In the genomic region with DNA sequence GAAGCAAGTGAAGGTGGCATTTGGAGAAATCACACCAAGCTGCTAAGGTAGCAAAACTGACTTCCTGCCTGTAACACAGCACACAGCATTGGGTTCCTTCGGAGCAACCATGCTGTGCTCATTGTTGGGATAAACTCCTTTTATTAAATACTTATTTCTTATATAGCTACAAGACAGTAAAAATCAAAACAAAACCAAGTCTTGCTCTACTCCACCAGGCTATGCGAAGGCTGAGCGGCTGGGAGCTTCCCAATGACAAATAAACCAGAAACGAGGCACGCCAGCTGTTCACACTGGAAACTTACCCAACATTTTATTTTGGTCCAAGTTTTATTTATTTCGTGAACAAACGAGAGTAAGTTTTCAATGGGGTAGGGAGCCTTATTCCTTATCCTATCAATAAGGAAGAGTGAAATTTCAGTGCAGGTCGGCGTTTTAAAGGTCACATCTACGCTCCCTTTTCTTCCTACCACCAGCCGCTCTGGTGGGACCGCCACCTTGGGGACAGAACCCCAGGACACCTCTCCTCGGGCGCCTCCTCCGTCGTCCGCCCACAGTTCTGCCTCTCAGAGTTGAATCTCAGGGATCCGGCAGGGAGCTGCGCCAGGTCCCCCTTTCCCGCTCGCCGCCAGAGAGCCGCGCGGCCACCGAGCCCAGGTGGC, we compare ENCODE assay signal across 8 mouse cellular contexts. TPM values are rescaled to one million over a fixed set of nuclear protein-coding genes. Genes with fewer than 3 reads are reported as not detected.
DNase-seq lines count a peak whose midpoint lies in the region; ATAC-seq lines count a peak whose summit lies in the region.

No protein-coding gene starts in this region.

- peak overlapping the region; percentile 80 for H3K4me2 ChIP-seq in embryonic facial prominence, embryonic 11.5 days (ENCODE audit: low read depth, low read length)
- peak overlapping the region; percentile 59 for H3K4me2 ChIP-seq in hindbrain, embryonic 11.5 days (replicated peaks; ENCODE audit: low read depth, low read length)
- peak overlapping the region; percentile 93 for H3K4me2 ChIP-seq in midbrain, embryonic 13.5 days (replicated peaks)

- WGBS in embryonic facial prominence, embryonic 11.5 days, result under 1% methylated on average over 26 of the region's 26 CpGs
- WGBS in hindbrain, embryonic 11.5 days, result under 1% methylated on average over 20 of the region's 26 CpGs
- under 1% methylated on average over 26 of the region's 26 CpGs for WGBS in midbrain, embryonic 13.5 days

- no peaks in the 10 kb centered on the region for H3K9me3 ChIP-seq in embryonic facial prominence, embryonic 11.5 days (replicated peaks; ENCODE audit: control insufficient read depth, low read length)
- H3K9me3 ChIP-seq in hindbrain, embryonic 11.5 days (ENCODE audit: control insufficient read depth, low read length), result no peaks in the 10 kb centered on the region
- H3K9me3 ChIP-seq in midbrain, embryonic 13.5 days, result no peaks in the 10 kb centered on the region

- no peak for ATAC-seq in embryonic facial prominence, embryonic 11.5 days (replicated peaks; ENCODE audit: insufficient number of reproducible peaks, low FRiP score, low TSS enrichment, low read depth)
- peak; percentile 10 for ATAC-seq in hindbrain, embryonic 11.5 days (ENCODE audit: low FRiP score)
- ATAC-seq in midbrain, embryonic 13.5 days, result peak; percentile 3; the same call in 1 of the 2 replicates
- no peak for ATAC-seq in inflammation-experienced regulatory T-cells, adult 6 months
- no peak for ATAC-seq in megakaryocyte-erythroid progenitor cell, adult 5-6 weeks (replicated peaks; ENCODE audit: low FRiP score, low TSS enrichment, poor library complexity, severe bottlenecking)

- no peaks in the 10 kb centered on the region for H3K4me1 ChIP-seq in embryonic facial prominence, embryonic 11.5 days (ENCODE audit: control insufficient read depth, insufficient read depth, low read length)
- H3K4me1 ChIP-seq in hindbrain, embryonic 11.5 days (replicated peaks; ENCODE audit: control insufficient read depth, insufficient read depth, low read length), result no peaks in the 10 kb centered on the region
- peaks cover 25% of the 10 kb centered on the region for H3K4me1 ChIP-seq in midbrain, embryonic 13.5 days (replicated peaks)

- no peaks in the 10 kb centered on the region for H3K36me3 ChIP-seq in embryonic facial prominence, embryonic 11.5 days (replicated peaks; ENCODE audit: control insufficient read depth, insufficient read depth, low read depth, low read length)
- H3K36me3 ChIP-seq in hindbrain, embryonic 11.5 days (ENCODE audit: control insufficient read depth, insufficient read depth, low read length), result no peaks in the 10 kb centered on the region
- no peaks in the 10 kb centered on the region for H3K36me3 ChIP-seq in midbrain, embryonic 13.5 days

- peak; percentile 4 for DNase-seq in ovary, postnatal 10 days (ENCODE audit: low spot score)
- DNase-seq in ovary, postnatal 36 days (ENCODE audit: low spot score), result no peak
- DNase-seq in embryonic facial prominence, embryonic 11.5 days (ENCODE audit: low spot score), result peak; percentile 63
- DNase-seq in hindbrain, embryonic 11.5 days (ENCODE audit: low spot score), result no peak
- peak; percentile 50 to 80 for DNase-seq in left cerebral cortex, postnatal 25 days (ENCODE audit: low spot score in 2 of 2)

- H3K27ac ChIP-seq in embryonic facial prominence, embryonic 11.5 days (replicated peaks; ENCODE audit: low read depth, low read length), result peak overlapping the region; percentile 85
- peak overlapping the region; percentile 92 for H3K27ac ChIP-seq in hindbrain, embryonic 11.5 days (ENCODE audit: low read depth, low read length)
- H3K27ac ChIP-seq in midbrain, embryonic 13.5 days, result peak overlapping the region; percentile 90

- peak overlapping the region; percentile 75 for H3K4me3 ChIP-seq in embryonic facial prominence, embryonic 11.5 days (ENCODE audit: low read depth, low read length)
- H3K4me3 ChIP-seq in hindbrain, embryonic 11.5 days (ENCODE audit: low read depth, low read length), result peak overlapping the region; percentile 68
- H3K4me3 ChIP-seq in midbrain, embryonic 13.5 days (replicated peaks), result peak overlapping the region; percentile 69

- intact Hi-C loops in left cerebral cortex, postnatal 25 days (cut with DNase I), result loop anchor here (5.0 to 10.0 kb wide), 4 partner anchors 589 to 942 kb away; no protein-coding TSS in a partner anchor

- no peaks in the 10 kb centered on the region for H3K27me3 ChIP-seq in embryonic facial prominence, embryonic 11.5 days (ENCODE audit: control insufficient read depth, insufficient read depth, low read length)
- H3K27me3 ChIP-seq in hindbrain, embryonic 11.5 days (ENCODE audit: control insufficient read depth, insufficient read depth, low read length), result no peaks in the 10 kb centered on the region
- no peaks in the 10 kb centered on the region for H3K27me3 ChIP-seq in midbrain, embryonic 13.5 days

- peak overlapping the region; percentile 93 for H3K9ac ChIP-seq in embryonic facial prominence, embryonic 11.5 days (replicated peaks; ENCODE audit: low read length)
- H3K9ac ChIP-seq in hindbrain, embryonic 11.5 days (ENCODE audit: low read depth, low read length), result peak overlapping the region; percentile 88
- peak overlapping the region; percentile 85 for H3K9ac ChIP-seq in midbrain, embryonic 13.5 days (replicated peaks)

RNA-seq across cellular contexts. Expression of gene Ptprk, which starts 0.5 kb away (rescaled TPM):
- 22.3 and 27.6 TPM in 2 replicates for polyA plus RNA-seq in embryonic facial prominence, embryonic 11.5 days (2014; fragmentation: Nextera tagmentation; extraction: Ambion mirVana)
- polyA plus RNA-seq in hindbrain, embryonic 11.5 days (2014; fragmentation: Nextera tagmentation; extraction: Ambion mirVana), result 23.2 and 29.6 TPM in 2 replicates
- total RNA-seq in left cerebral cortex, postnatal 25 days (2021), result 10 to 100 TPM; 78.3 to 87.8 TPM
- 19.3 and 22.3 TPM in 2 replicates for polyA plus RNA-seq in midbrain, embryonic 13.5 days (2015; fragmentation: Nextera tagmentation; extraction: Ambion mirVana)
- 1 to 10 TPM in 1 of 3 experiments, under 1 TPM in 1, not detected in 1; 0.17 to 5.3 TPM for polyA plus RNA-seq in inflammation-experienced regulatory T-cells, adult 6 months (2017; shearing (Covaris generic))
- total RNA-seq in megakaryocyte-erythroid progenitor cell, adult 5-6 weeks (2014; fragmentation: Nextera tagmentation), result 0.15 TPM in 1 of 2 replicates, not detected in the other
- 0.15 and 0.23 TPM in 2 replicates for total RNA-seq in megakaryocyte-erythroid progenitor cell, adult 5-6 weeks (2017)

Comparison
In these comparisons a context has a peak if more than half of its experiments do, and no peak if none do; other contexts are left out.
1. DNase-seq: peak in ovary, postnatal 10 days (single experiment), embryonic facial prominence, embryonic 11.5 days (single experiment) and left cerebral cortex, postnatal 25 days (2 of 2); none in ovary, postnatal 36 days (single experiment) and hindbrain, embryonic 11.5 days (single experiment).
2. ATAC-seq: peak in hindbrain, embryonic 11.5 days (single experiment) and midbrain, embryonic 13.5 days (single experiment); none in embryonic facial prominence, embryonic 11.5 days (single experiment), inflammation-experienced regulatory T-cells, adult 6 months (single experiment) and megakaryocyte-erythroid progenitor cell, adult 5-6 weeks (single experiment).
3. Peak in every context shown above with its lines, with median percentiles within 50 percentile points of each other: H3K27ac ChIP-seq, H3K4me2 ChIP-seq, H3K4me3 ChIP-seq and H3K9ac ChIP-seq.